8 mouse cellular contexts compared by ENCODE assay signal in the genomic region with DNA sequence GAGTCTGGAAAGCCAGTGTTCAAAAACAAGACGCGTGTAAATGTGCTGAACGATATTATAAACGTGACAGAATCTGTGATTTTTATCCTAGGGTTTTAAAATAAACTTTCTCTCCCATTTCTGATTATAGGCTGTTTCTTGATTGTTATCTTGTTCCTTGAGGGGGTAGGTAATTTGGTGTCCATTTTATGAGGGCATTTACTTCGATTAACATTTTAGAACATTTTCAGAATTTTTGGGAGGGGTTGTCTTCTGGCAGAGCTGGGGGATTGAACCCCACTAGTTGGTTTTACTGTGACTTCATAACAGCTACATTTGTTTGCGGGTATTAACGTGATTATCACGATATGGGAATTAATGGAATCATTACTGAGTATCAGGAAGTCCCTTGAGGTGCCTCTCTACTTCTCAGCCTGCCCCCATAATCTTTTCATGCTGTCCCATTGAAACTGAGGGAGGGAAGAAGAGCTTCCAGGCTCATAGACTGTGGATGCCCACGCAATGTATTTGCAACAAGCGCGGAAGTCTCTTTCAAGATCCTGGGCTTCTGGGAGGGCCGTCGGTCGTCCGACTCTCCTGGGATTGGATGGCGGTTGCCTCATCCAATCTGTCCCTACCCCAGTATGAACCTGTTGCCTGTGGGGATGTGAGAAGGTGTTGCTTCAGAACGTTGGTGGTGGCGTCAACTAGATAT. TPM values are rescaled to one million over a fixed set of nuclear protein-coding genes. Genes with fewer than 3 reads are reported as not detected.
DNase-seq lines count a peak whose midpoint lies in the region; ATAC-seq lines count a peak whose summit lies in the region.

No protein-coding gene starts in this region.

- no peaks in the 10 kb centered on the region for H3K27me3 ChIP-seq in kidney, embryonic 16.5 days (ENCODE audit: insufficient read depth, low read length)
- no peaks in the 10 kb centered on the region for H3K27me3 ChIP-seq in forebrain, embryonic 12.5 days
- H3K27me3 ChIP-seq in limb, embryonic 10.5 days (ENCODE audit: low read depth, poor library complexity, severe bottlenecking): no peaks in the 10 kb centered on the region
- H3K27me3 ChIP-seq in neural tube, embryonic 12.5 days (replicated peaks): no peaks in the 10 kb centered on the region

- H3K9ac ChIP-seq in kidney, embryonic 16.5 days (replicated peaks; ENCODE audit: low read length): peak overlapping the region; percentile 70
- H3K9ac ChIP-seq in forebrain, embryonic 12.5 days: peak overlapping the region; percentile 63
- peak overlapping the region; percentile 67 for H3K9ac ChIP-seq in neural tube, embryonic 12.5 days

- peaks cover 13% of the 10 kb centered on the region for H3K4me1 ChIP-seq in kidney, embryonic 16.5 days (ENCODE audit: insufficient read depth, low read length)
- H3K4me1 ChIP-seq in forebrain, embryonic 12.5 days: peaks cover 24% of the 10 kb centered on the region
- H3K4me1 ChIP-seq in limb, embryonic 10.5 days: peaks cover 14% of the 10 kb centered on the region
- peaks cover 16% of the 10 kb centered on the region for H3K4me1 ChIP-seq in neural tube, embryonic 12.5 days

- peaks cover 25% of the 10 kb centered on the region for H3K36me3 ChIP-seq in kidney, embryonic 16.5 days (ENCODE audit: insufficient read depth, low read length)
- peaks cover 30% of the 10 kb centered on the region for H3K36me3 ChIP-seq in forebrain, embryonic 12.5 days (replicated peaks)
- peaks cover 32% of the 10 kb centered on the region for H3K36me3 ChIP-seq in limb, embryonic 10.5 days
- peaks cover 19% of the 10 kb centered on the region for H3K36me3 ChIP-seq in neural tube, embryonic 12.5 days

- WGBS in kidney, embryonic 16.5 days: 67% methylated on average over 18 of the region's 18 CpGs
- 69% methylated on average over 18 of the region's 18 CpGs for WGBS in forebrain, embryonic 12.5 days
- 70% methylated on average over 18 of the region's 18 CpGs for WGBS in limb, embryonic 10.5 days
- WGBS in neural tube, embryonic 12.5 days: 69% methylated on average over 18 of the region's 18 CpGs

- peak overlapping the region; percentile 52 for H3K4me3 ChIP-seq in kidney, embryonic 16.5 days (ENCODE audit: low read length)
- H3K4me3 ChIP-seq in forebrain, embryonic 12.5 days (replicated peaks): peak overlapping the region; percentile 48
- H3K4me3 ChIP-seq in limb, embryonic 10.5 days: peak overlapping the region; percentile 61
- H3K4me3 ChIP-seq in neural tube, embryonic 12.5 days: peak overlapping the region; percentile 55

- no peak for DNase-seq in kidney, postnatal 14 days
- peak; percentile 91 for DNase-seq in MN1 (ENCODE audit: low spot score)
- peak; percentile 74 for DNase-seq in limb, embryonic 10.5 days (ENCODE audit: low spot score)
- no peak for DNase-seq in layer of hippocampus, adult 8-10 months (ENCODE audit: low spot score in 2 of 2)
- DNase-seq in frontal cortex, postnatal 14 days (ENCODE audit: low spot score in 2 of 2): no peak

- H3K4me2 ChIP-seq in kidney, embryonic 16.5 days (replicated peaks; ENCODE audit: low read depth, low read length): peak overlapping the region; percentile 53
- H3K4me2 ChIP-seq in forebrain, embryonic 12.5 days: peak overlapping the region; percentile 54
- H3K4me2 ChIP-seq in neural tube, embryonic 12.5 days (replicated peaks): peak overlapping the region; percentile 59

- peaks cover 3% of the 10 kb centered on the region; the same call in 1 of the 2 replicates for H3K9me3 ChIP-seq in kidney, embryonic 16.5 days (ENCODE audit: low read length)
- peaks cover 9% of the 10 kb centered on the region for H3K9me3 ChIP-seq in forebrain, embryonic 12.5 days
- H3K9me3 ChIP-seq in limb, embryonic 10.5 days (replicated peaks): peaks cover 21% of the 10 kb centered on the region
- peaks cover 11% of the 10 kb centered on the region for H3K9me3 ChIP-seq in neural tube, embryonic 12.5 days

- ATAC-seq in kidney, embryonic 16.5 days (ENCODE audit: low FRiP score, low TSS enrichment): peak; percentile 1; the same call in 1 of the 2 replicates
- peak; percentile 20 for ATAC-seq in forebrain, embryonic 12.5 days (ENCODE audit: low FRiP score)
- peak; percentile 19 for ATAC-seq in neural tube, embryonic 12.5 days (ENCODE audit: low FRiP score, low read depth)

- 0 out of 2 replicates have a peak overlapping the region, but pooled peaks have one; percentile 74 for H3K27ac ChIP-seq in kidney, embryonic 16.5 days (ENCODE audit: low read length)
- H3K27ac ChIP-seq in forebrain, embryonic 12.5 days: peak overlapping the region; percentile 80
- peak overlapping the region; percentile 92 for H3K27ac ChIP-seq in limb, embryonic 10.5 days
- no peak overlapping the region for H3K27ac ChIP-seq in neural tube, embryonic 12.5 days

RNA-seq across cellular contexts. Expression of a gene that starts 0.5 kb away (rescaled TPM):
- not detected in 2 replicates for polyA plus RNA-seq in kidney, embryonic 16.5 days (2015; fragmentation: Nextera tagmentation; extraction: Ambion mirVana)
- polyA plus RNA-seq in forebrain, embryonic 12.5 days (2016; fragmentation: Nextera tagmentation; extraction: Ambion mirVana): not detected in 2 replicates
- not detected in 2 replicates for polyA plus RNA-seq in limb, embryonic 10.5 days (2016; fragmentation: Nextera tagmentation; extraction: Ambion mirVana)
- polyA plus RNA-seq in neural tube, embryonic 12.5 days (2016; fragmentation: Nextera tagmentation; extraction: Ambion mirVana): not detected in 2 replicates
- under 1 TPM in 2 of 4 experiments, not detected in 2; 0.09 to 0.22 TPM for total RNA-seq in layer of hippocampus, adult 8-10 months (2022)

RNA-seq across cellular contexts. Expression of a gene that starts 0.5 kb away (rescaled TPM):
- polyA plus RNA-seq in kidney, embryonic 16.5 days (2015; fragmentation: Nextera tagmentation; extraction: Ambion mirVana): 168 and 187 TPM in 2 replicates
- polyA plus RNA-seq in forebrain, embryonic 12.5 days (2016; fragmentation: Nextera tagmentation; extraction: Ambion mirVana): 209 and 210 TPM in 2 replicates
- polyA plus RNA-seq in limb, embryonic 10.5 days (2016; fragmentation: Nextera tagmentation; extraction: Ambion mirVana): 206 and 245 TPM in 2 replicates
- 134 and 135 TPM in 2 replicates for polyA plus RNA-seq in neural tube, embryonic 12.5 days (2016; fragmentation: Nextera tagmentation; extraction: Ambion mirVana)
- 10 to 100 TPM; 34.5 to 51.6 (median 42.5) TPM for total RNA-seq in layer of hippocampus, adult 8-10 months (2022)

RNA-seq across cellular contexts. Expression of a gene that starts 51.2 kb away (rescaled TPM):
- polyA plus RNA-seq in kidney, embryonic 16.5 days (2015; fragmentation: Nextera tagmentation; extraction: Ambion mirVana): 1.3 and 2.8 TPM in 2 replicates
- 1.4 and 1.7 TPM in 2 replicates for polyA plus RNA-seq in forebrain, embryonic 12.5 days (2016; fragmentation: Nextera tagmentation; extraction: Ambion mirVana)
- 1.2 and 1.3 TPM in 2 replicates for polyA plus RNA-seq in limb, embryonic 10.5 days (2016; fragmentation: Nextera tagmentation; extraction: Ambion mirVana)
- 1.3 and 1.5 TPM in 2 replicates for polyA plus RNA-seq in neural tube, embryonic 12.5 days (2016; fragmentation: Nextera tagmentation; extraction: Ambion mirVana)
- under 1 TPM in 2 of 4 experiments, not detected in 2; 0.06 to 0.16 TPM for total RNA-seq in layer of hippocampus, adult 8-10 months (2022)

Comparison
In these comparisons a context has a peak if more than half of its experiments do, and no peak if none do; other contexts are left out.
1. DNase-seq: peak in MN1 (single experiment) and limb, embryonic 10.5 days (single experiment); none in kidney, postnatal 14 days (single experiment), layer of hippocampus, adult 8-10 months (0 of 2) and frontal cortex, postnatal 14 days (0 of 2).
2. Peak in every context shown above with its lines, with median percentiles within 50 percentile points of each other: ATAC-seq, H3K4me2 ChIP-seq, H3K4me3 ChIP-seq and H3K9ac ChIP-seq.